Mouse (Mus musculus): ENCODE data around the gene Chchd1. TPM values are rescaled to one million over a fixed set of nuclear protein-coding genes. Genes with fewer than 3 reads are reported as not detected.
"Not testable (repeated sequence)": the region's sequence is repeated elsewhere in the genome, so short reads cannot be mapped to it uniquely, and the experiment has no call there.

The Chchd1 gene
- polyA plus RNA-seq, 1 experiment from 2014 or later, result 188 TPM

GRCm38 (mm10) chr14:20703461-20703860, 655 bp downstream of the Chchd1 start:
- H3K27ac ChIP-seq (replicated peaks; ENCODE audit: low read depth, low read length), result peak overlapping the region; percentile 86
- not testable (repeated sequence) for ATAC-seq (ENCODE audit: low FRiP score, low TSS enrichment); DNase-seq; H3K27me3 ChIP-seq (ENCODE audit: control insufficient read depth, insufficient read depth, low read length); H3K9me3 ChIP-seq (ENCODE audit: control insufficient read depth, low read length)
- H3K4me3 ChIP-seq (replicated peaks; ENCODE audit: low read depth, low read length), result peak overlapping the region; percentile 73
- 15% methylated on average over 7 of the region's 8 CpGs for WGBS
- peaks cover 39% of the 10 kb centered on the region for H3K4me1 ChIP-seq (ENCODE audit: control insufficient read depth, insufficient read depth, low read length)
- peaks cover 14% of the 10 kb centered on the region for H3K36me3 ChIP-seq (ENCODE audit: control insufficient read depth, insufficient read depth, low read length)
- peak overlapping the region; percentile 84 for H3K9ac ChIP-seq (replicated peaks; ENCODE audit: low read length)
- peak overlapping the region; percentile 73 for H3K4me2 ChIP-seq (ENCODE audit: low read length)

- ATAC-seq (ENCODE audit: low FRiP score, low TSS enrichment), result peak; percentile 95
- WGBS, result under 1% methylated on average over 80 of the region's 80 CpGs
- H3K9ac ChIP-seq (replicated peaks; ENCODE audit: low read length), result peak within 1 kb of the TSS; percentile 97
Measured at GRCm38 (mm10) chr14:20707201-20708190, 4.7 kb downstream of the Chchd1 start, which contains the start of gene Zswim8. TSS of gene Zswim8 (plus strand) at chr14:20707552.

GRCm38 (mm10) chr14:20708239-20708638, 5.4 kb downstream of the Chchd1 start:
- Histone ChIP-seq H3K4me3 (replicated peaks; ENCODE audit: low read depth, low read length) (peak overlapping the region; percentile 97), H3K27me3 (ENCODE audit: control insufficient read depth, insufficient read depth, low read length) (no peaks in the 10 kb centered on the region), H3K9ac (replicated peaks; ENCODE audit: low read length) (peak overlapping the region; percentile 97), H3K4me2 (ENCODE audit: low read length) (peak overlapping the region; percentile 78), H3K9me3 (ENCODE audit: control insufficient read depth, low read length) (no peaks in the 10 kb centered on the region), H3K4me1 (ENCODE audit: control insufficient read depth, insufficient read depth, low read length) (peaks cover 23% of the 10 kb centered on the region), H3K27ac (replicated peaks; ENCODE audit: low read depth, low read length) (peak overlapping the region; percentile 90), H3K36me3 (ENCODE audit: control insufficient read depth, insufficient read depth, low read length) (peaks cover 44% of the 10 kb centered on the region)
- DNase-seq (no peak), ATAC-seq (ENCODE audit: low FRiP score, low TSS enrichment) (no peak)
- WGBS, result 6% methylated on average over 10 of the region's 10 CpGs

More at GRCm38 (mm10) chr14:20707201-20708190, 4.7 kb downstream of the Chchd1 start, which contains the start of gene Zswim8:
- H3K36me3 ChIP-seq (ENCODE audit: control insufficient read depth, insufficient read depth, low read length), result peaks cover 37% of the 10 kb centered on the region
- H3K9me3 ChIP-seq (ENCODE audit: control insufficient read depth, low read length), result no peaks in the 10 kb centered on the region
- peaks cover 23% of the 10 kb centered on the region for H3K4me1 ChIP-seq (ENCODE audit: control insufficient read depth, insufficient read depth, low read length)
- no peaks in the 10 kb centered on the region for H3K27me3 ChIP-seq (ENCODE audit: control insufficient read depth, insufficient read depth, low read length)
- peak; percentile 95 for DNase-seq
- H3K27ac ChIP-seq (replicated peaks; ENCODE audit: low read depth, low read length), result peak within 1 kb of the TSS; percentile 90
- peak within 1 kb of the TSS; percentile 97 for H3K4me3 ChIP-seq (replicated peaks; ENCODE audit: low read depth, low read length)
- peak within 1 kb of the TSS; percentile 78 for H3K4me2 ChIP-seq (ENCODE audit: low read length)

GRCm38 (mm10) chr14:20713832-20714231, 11.0 kb downstream of the Chchd1 start:
- DNase-seq, result no peak
- Histone ChIP-seq H3K27me3 (ENCODE audit: control insufficient read depth, insufficient read depth, low read length) (no peaks in the 10 kb centered on the region), H3K9ac (replicated peaks; ENCODE audit: low read length) (no peak overlapping the region), H3K27ac (replicated peaks; ENCODE audit: low read depth, low read length) (no peak overlapping the region), H3K4me3 (replicated peaks; ENCODE audit: low read depth, low read length) (no peak overlapping the region), H3K9me3 (ENCODE audit: control insufficient read depth, low read length) (no peaks in the 10 kb centered on the region), H3K36me3 (ENCODE audit: control insufficient read depth, insufficient read depth, low read length) (peaks cover 88% of the 10 kb centered on the region), H3K4me1 (ENCODE audit: control insufficient read depth, insufficient read depth, low read length) (peaks cover 9% of the 10 kb centered on the region), H3K4me2 (ENCODE audit: low read length) (no peak overlapping the region)
- no peak for ATAC-seq (ENCODE audit: low FRiP score, low TSS enrichment)
- WGBS, result 78% methylated on average over 11 of the region's 11 CpGs

- DNase-seq, result no peak
- H3K4me2 ChIP-seq (ENCODE audit: low read length), result no peak overlapping the region
- H3K9me3 ChIP-seq (ENCODE audit: control insufficient read depth, low read length), result no peaks in the 10 kb centered on the region
- H3K4me1 ChIP-seq (ENCODE audit: control insufficient read depth, insufficient read depth, low read length), result no peaks in the 10 kb centered on the region
- H3K27ac ChIP-seq (replicated peaks; ENCODE audit: low read depth, low read length), result no peak overlapping the region
- H3K36me3 ChIP-seq (ENCODE audit: control insufficient read depth, insufficient read depth, low read length), result peaks cover 100% of the 10 kb centered on the region
- 87% methylated on average over 10 of the region's 10 CpGs for WGBS
- no peak overlapping the region for H3K9ac ChIP-seq (replicated peaks; ENCODE audit: low read length)
- H3K4me3 ChIP-seq (replicated peaks; ENCODE audit: low read depth, low read length), result no peak overlapping the region
- no peak for ATAC-seq (ENCODE audit: low FRiP score, low TSS enrichment)
- H3K27me3 ChIP-seq (ENCODE audit: control insufficient read depth, insufficient read depth, low read length), result no peaks in the 10 kb centered on the region
Measured at GRCm38 (mm10) chr14:20718443-20718842, 15.6 kb downstream of the Chchd1 start.

- no peak overlapping the region for H3K9ac ChIP-seq (replicated peaks; ENCODE audit: low read length)
- DNase-seq (no peak), ATAC-seq (ENCODE audit: low FRiP score, low TSS enrichment) (no peak)
- peaks cover 99% of the 10 kb centered on the region for H3K36me3 ChIP-seq (ENCODE audit: control insufficient read depth, insufficient read depth, low read length)
- no peaks in the 10 kb centered on the region for H3K27me3 ChIP-seq (ENCODE audit: control insufficient read depth, insufficient read depth, low read length)
- WGBS, result 98% methylated on average over 12 of the region's 12 CpGs
- no peak overlapping the region for H3K27ac ChIP-seq (replicated peaks; ENCODE audit: low read depth, low read length)
- no peak overlapping the region for H3K4me2 ChIP-seq (ENCODE audit: low read length)
- no peaks in the 10 kb centered on the region for H3K4me1 ChIP-seq (ENCODE audit: control insufficient read depth, insufficient read depth, low read length)
- H3K4me3 ChIP-seq (replicated peaks; ENCODE audit: low read depth, low read length), result no peak overlapping the region
- H3K9me3 ChIP-seq (ENCODE audit: control insufficient read depth, low read length), result no peaks in the 10 kb centered on the region
Measured at GRCm38 (mm10) chr14:20719767-20720166, 17.0 kb downstream of the Chchd1 start.

- Histone ChIP-seq H3K9me3 (ENCODE audit: control insufficient read depth, low read length) (no peaks in the 10 kb centered on the region), H3K4me1 (ENCODE audit: control insufficient read depth, insufficient read depth, low read length) (no peaks in the 10 kb centered on the region), H3K36me3 (ENCODE audit: control insufficient read depth, insufficient read depth, low read length) (peaks cover 96% of the 10 kb centered on the region), H3K27ac (replicated peaks; ENCODE audit: low read depth, low read length) (no peak overlapping the region), H3K9ac (replicated peaks; ENCODE audit: low read length) (no peak overlapping the region), H3K4me2 (ENCODE audit: low read length) (no peak overlapping the region), H3K27me3 (ENCODE audit: control insufficient read depth, insufficient read depth, low read length) (no peaks in the 10 kb centered on the region), H3K4me3 (replicated peaks; ENCODE audit: low read depth, low read length) (no peak overlapping the region)
- 90% methylated on average over 4 of the region's 4 CpGs for WGBS
- DNase-seq (no peak), ATAC-seq (ENCODE audit: low FRiP score, low TSS enrichment) (no peak)
Measured at GRCm38 (mm10) chr14:20721371-20721770, 18.6 kb downstream of the Chchd1 start.

- Histone ChIP-seq H3K36me3 (ENCODE audit: control insufficient read depth, insufficient read depth, low read length) (peaks cover 96% of the 10 kb centered on the region), H3K9me3 (ENCODE audit: control insufficient read depth, low read length) (no peaks in the 10 kb centered on the region), H3K4me2 (ENCODE audit: low read length) (no peak overlapping the region), H3K4me1 (ENCODE audit: control insufficient read depth, insufficient read depth, low read length) (no peaks in the 10 kb centered on the region), H3K27ac (replicated peaks; ENCODE audit: low read depth, low read length) (no peak overlapping the region), H3K9ac (replicated peaks; ENCODE audit: low read length) (no peak overlapping the region), H3K4me3 (replicated peaks; ENCODE audit: low read depth, low read length) (no peak overlapping the region), H3K27me3 (ENCODE audit: control insufficient read depth, insufficient read depth, low read length) (no peaks in the 10 kb centered on the region)
- 93% methylated on average over 12 of the region's 12 CpGs for WGBS
- DNase-seq, result no peak
- ATAC-seq (ENCODE audit: low FRiP score, low TSS enrichment), result no peak
Measured at GRCm38 (mm10) chr14:20723006-20723405, 20.2 kb downstream of the Chchd1 start.
